Mouse (Mus musculus): ENCODE data around the gene Rnase4.

Rnase4 gene

DNA sequence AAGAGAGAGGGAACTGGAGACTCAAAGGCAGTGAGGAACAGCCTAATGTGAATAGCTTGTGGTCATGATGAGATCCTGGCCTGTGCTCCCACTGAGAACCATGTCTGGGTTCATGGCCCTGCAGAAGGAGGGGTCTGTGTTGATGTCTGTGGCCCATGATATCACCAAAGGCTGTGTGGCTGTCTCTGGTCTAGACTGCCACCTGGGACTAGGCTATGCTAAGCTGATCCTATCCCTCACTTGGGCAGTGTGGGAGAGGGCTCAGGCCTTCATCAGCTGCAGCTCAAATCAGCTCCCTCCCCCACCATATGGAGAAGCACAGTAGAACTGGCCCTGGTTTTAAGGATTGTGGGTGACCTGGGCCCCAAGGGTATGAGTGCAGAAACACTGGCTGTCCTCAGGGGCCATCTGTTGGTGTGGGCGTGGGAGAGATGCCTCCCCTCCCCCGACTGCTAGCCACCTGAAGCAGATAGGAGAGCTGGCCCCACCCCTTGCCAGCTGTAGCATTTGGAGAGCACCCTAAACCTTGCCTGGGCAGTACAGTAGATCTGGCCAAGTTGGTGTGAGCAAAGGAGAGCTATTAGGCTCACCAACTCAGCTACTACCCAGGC lies 36.9 kb downstream of the Rnase4 start:
- DNase-seq (ENCODE audit: low read depth, low spot score) = no peak

DNA sequence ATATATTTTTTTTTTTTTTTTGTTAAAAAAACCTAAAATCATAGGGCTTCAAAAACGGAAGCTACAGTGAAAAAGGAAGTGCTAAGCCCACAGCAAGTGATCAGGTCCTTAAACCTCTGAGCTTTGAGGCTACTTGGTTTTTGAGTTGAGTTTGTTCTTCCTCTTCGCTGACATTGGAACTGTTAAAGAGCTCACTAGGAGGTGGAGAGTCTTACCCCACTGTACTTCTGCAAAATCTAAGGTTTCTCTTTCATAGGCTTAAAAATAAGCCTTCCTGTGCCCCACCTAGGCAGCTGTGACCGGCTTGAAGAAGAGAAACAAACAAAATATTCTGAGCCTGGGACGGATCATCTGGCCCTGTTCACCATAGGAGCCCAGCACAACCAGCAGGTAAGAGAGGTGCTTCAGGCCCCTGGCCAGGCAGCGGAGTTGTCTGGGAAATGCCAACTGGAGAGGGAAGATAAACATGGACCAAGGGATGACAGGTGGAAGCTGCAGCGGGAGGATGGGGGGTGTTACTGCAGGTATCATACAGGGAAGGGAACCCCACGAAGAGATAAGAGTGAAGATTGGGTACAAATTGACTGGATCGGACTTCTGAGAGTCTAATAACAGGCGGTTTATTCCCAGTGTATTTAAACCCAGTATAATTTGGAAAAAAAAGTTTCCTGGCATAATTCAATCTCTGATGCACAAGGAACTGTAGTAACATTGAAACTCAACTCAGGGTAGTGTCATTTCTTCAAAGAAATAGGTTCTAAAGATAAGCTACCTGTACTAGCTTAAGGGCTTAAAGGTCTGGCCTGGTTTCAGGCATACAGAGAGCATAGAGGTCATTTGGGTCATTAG lies 38.1 kb downstream of the Rnase4 start:
- DNase-seq (ENCODE audit: low read depth, low spot score) = no peak

DNA sequence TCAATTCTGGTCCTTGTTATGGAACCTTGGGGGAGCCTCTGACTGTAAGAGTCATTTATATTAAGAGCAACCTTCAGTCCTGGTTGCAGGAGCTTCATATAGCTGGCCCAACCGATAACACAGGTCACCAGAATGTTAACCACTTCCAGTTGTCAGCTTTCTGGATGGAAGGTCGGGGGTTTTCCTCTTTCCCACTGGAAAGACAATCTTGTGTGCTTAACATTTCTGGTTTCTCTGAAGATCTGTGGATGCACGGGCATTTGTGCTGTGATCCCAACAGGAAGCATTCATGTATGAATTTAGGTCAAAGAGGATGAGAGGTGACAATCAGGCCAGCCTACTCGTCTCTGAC lies 38.7 kb downstream of the Rnase4 start:
- no peak for DNase-seq (ENCODE audit: low read depth, low spot score)

DNA sequence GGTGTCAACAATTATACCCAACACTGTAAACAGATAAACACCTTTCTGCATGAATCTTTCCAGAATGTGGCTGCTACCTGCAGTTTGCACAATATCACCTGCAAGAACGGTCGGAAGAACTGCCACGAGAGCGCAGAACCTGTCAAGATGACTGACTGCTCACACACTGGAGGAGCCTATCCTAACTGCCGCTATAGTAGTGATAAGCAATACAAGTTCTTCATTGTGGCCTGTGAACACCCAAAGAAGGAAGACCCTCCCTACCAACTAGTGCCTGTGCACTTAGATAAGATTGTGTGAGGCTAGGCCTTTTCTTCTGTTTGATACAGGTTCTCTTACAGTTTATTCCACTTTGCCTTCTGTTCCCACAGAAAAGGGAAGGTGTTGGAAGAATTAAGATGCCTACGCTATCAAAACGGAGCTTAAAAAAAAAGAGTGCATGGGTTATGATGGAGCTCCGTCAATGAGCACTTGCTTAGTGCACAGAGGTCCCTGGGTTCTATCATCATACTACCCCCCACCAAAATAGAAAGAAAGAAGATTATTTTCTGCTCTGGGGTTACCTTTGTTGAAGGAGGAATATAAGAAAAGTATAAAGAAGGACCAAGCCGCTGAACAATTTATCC lies 39.6 kb downstream of the Rnase4 start:
- no peak for DNase-seq (ENCODE audit: low read depth, low spot score)

DNA sequence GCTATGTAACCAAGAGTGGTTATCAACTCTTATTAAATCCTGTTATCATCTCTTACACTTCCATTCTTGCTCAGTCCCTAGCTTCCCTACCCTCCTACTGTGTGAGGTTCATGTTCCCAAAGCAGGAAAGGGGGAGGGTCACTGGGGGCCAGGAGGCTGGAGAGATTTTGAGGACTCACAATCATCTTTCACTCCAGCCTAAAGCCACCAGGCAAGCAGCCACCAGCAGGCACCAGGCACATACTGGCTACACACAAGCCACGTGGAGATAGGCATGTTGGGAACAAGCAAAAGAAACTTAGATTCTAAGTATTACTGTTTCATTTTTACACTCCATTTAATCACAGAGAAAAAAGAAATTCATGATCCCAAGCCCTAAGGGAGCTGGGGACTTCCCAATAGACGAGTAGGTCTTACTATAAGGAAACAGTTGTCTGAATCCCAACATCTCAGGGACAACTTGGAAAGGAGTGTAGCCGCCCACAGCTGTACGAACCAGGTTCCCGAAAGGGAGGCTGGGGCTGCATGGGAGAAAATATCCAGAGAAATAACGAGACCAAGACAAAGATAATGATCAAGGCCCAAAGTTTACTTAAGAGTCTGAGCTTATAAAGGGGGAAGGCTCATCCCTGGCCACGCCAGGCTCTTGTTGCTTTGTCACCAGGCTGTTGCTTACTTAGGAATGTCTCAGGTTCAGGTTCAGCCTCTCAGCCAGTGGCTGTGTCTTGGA lies 40.4 kb downstream of the Rnase4 start:
- no peak for DNase-seq (ENCODE audit: low read depth, low spot score)

DNA sequence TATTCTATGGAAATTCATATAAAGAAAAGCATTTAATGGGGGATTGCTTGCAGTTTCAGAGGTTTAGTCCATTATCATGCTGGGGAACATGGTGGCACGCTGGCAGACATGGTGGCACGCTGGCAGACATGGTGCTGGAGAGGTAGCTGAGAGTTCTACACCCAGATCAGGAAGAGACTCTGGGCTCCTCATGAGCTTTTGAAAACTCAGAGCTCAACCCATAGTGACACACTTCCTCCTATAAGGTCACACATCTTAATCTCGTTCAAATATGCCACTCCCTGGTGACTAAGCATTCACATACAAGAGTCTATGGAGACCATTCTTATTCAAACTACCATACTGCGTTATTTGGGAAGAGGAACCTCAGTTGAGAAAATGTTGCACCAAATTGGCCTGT lies 41.5 kb downstream of the Rnase4 start:
- no peak for DNase-seq (ENCODE audit: low read depth, low spot score)

DNA sequence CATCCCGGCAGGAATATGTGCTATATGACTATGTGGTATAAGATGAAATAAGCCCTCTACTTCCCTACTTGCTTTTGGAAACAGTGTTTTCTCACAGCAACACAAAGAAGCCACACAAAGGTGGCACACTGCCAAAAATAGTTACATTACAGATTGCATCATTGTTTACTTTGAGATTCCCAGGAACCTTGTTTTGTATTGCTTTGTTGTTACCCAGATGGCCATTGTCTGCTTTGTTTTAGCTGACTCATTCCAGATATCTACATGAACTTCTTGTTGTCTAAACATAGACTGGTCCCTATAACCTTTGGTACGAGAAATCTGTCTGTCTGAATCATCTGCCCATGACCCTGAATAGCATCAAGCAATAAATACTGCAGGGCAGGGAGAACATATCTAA lies 49.5 kb downstream of the Rnase4 start:
- no peak for DNase-seq (ENCODE audit: low read depth, low spot score)

DNA sequence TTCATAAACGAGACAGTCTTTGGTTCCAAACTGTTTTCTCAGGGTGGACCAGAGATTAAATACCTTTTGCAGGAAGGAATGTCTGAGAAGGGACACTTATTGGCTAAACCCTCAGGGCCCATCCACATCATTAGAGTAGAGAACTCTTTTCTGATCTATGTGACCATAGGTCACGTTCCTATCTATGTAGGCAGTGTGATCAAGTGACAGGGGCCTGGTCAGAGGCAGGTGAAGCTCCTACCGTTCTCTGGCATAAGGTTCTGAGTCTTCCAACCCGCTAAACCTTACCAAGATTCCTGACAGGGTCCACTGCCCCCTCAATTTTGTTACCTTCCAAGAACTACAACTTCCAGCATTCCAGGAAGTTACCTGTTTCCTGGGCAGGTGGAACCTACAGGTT lies 51.2 kb downstream of the Rnase4 start:
- DNase-seq (ENCODE audit: low read depth, low spot score) = no peak

DNA sequence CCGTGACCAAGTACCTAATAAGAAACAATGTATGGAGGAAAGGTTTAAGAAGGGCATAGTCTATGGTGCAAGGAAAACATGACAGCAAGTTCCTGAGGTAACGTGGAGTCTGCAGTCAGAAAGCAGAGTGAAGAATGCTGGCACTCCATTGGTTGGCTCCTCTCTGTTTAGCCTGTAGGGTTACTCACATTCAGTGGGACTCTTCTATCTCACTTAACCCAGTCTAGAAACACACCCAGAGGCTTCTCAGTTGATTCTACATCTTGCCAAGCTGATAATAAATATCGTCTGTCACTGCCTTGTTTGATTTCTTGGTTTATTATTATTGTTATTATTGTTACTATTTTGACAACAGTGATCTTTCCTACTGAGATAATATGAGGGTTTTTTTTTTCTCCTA lies 51.7 kb downstream of the Rnase4 start:
- DNase-seq (ENCODE audit: low read depth, low spot score) = no peak

DNA sequence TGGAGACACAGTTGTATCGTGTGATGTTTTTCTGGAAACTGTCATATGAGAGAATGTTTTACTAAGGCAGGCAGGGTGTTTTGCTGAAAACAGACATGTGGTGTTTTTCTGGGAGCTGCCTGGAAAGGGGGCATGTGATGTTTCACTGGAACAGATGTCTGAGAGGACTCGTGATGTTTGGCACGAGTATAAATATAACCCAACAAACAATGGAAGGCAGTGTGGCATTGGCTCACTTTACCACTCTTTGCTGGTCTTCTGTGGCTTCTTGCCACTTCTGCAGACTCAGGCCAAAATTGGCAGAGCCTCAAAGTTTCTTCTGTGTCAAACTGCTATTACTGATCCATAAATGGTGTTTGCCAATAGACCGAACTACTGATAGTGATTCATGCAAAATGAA lies 52.4 kb downstream of the Rnase4 start:
- DNase-seq (ENCODE audit: low read depth, low spot score) = no peak

DNA sequence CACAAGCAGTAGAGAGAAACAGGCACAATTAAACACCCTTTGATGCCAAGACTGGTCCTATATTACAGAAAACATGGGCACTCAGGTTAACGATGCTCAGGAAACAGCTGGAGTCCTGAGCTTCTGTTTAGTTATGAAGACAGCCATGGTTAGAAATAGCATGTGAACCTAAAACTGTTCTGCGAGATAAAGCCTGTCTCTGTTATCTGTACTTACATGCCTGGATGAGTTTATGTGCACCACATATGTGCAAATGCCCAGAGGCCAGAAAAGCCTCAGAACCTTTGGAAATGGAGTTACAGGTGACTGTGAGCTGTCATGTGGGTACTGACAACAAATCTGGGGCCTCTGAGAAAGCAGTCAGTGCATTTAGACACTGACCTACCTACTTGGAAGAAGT lies 53.1 kb downstream of the Rnase4 start:
- DNase-seq (ENCODE audit: low read depth, low spot score) = no peak

DNA sequence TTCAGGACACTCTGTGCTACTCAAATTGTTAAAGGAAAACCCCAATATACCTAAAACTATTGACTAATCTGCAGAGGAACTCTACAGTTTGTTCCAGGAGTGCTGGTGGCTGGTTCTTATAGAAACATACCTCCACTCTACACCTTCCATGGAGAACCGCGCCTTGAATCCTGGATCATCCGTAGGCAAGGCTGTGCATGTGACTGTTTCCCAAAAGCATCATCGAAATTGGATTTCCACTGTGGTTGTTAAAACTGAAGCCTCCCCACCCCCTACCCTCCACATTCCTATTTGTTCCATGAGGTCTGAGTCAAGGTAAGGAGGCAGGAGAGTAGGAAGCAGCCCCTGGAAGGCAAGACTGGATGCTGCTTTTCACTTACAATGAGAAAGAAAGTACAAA lies 53.6 kb downstream of the Rnase4 start:
- no peak for DNase-seq (ENCODE audit: low read depth, low spot score)

DNA sequence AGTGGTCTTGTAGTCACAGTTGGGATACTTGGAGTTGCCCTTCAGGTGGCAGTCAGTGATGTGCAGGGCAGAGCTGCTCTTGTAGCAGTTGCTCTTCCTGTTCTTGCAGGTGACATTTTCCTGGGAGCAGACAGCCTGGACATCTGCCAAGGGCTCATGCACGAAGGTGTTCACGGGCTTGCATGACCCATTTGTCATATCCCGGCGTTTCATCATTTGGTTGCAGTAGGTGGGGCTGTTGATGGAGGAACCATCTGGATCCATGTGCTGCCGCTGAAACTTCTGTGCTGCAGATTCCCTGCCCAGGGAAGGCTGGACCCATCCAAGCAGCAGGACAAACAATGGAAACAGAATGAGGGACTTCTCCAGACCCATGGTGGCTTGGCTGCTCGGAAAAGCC lies 54.6 kb downstream of the Rnase4 start:
- no peak for DNase-seq (ENCODE audit: low read depth, low spot score)

DNA sequence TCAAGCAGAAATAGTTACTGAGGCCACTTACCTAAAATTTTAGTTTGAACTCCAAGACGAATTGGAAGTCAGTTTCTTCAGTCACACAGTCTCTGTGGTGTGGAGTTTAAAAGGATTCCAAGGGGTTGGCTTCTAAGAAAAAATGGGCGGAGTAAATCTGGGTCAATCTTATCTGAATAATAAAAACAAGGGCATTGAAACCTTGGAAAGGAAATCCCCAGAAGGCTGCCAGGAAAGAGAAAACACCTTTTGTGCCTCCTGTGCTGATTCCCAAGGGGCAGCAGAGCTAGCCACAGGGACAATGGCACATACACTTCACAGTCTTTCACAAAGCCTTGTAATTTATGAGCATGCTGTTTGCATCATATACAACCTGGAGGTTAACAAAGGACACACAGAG lies 55.8 kb downstream of the Rnase4 start, which contains the start of gene Rnase1:
TSS of gene Rnase1 (minus strand) at position 101 of the 400 bp plus-strand sequence.
- no peak for DNase-seq (ENCODE audit: low read depth, low spot score)

DNA sequence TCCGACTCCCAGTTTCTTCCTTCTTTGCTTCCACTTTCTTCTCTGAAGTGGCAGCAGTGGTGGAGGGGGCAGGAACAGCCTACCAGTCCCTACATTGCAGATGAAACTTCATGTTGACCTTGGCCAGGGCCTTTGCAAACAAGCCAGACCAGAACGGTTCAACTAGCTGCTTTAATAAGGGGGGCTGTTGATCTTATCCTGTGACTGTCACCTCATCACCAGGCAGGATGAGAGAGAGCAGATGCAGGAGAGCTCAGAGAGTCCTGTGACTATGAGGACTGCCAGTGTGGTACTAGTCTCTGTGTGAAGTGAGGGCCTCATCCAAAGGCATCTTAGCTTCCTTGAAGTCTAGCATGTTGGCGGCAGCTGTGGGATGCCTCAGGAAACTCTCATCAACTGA lies 57.1 kb downstream of the Rnase4 start:
- no peak for DNase-seq (ENCODE audit: low read depth, low spot score)

DNA sequence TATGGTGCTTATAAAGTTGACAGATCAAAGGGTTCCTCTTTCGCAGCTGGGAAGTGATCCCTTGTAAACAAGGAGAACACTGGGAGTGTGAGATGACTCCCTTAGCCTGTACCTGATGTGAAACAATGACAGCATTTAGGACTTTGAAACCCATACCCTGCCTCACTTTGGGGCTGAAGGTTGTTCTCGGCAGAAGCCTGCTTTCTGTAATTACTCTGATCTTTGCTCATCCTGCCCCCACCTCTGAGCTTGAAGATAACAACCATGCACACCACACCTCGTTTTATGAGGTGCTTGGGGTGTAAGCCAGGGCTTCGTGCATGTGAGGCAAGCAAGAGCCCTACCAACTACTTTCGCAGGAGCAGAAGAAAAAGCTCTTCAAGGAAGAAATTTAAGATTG lies 58.3 kb downstream of the Rnase4 start:
- no peak for DNase-seq (ENCODE audit: low read depth, low spot score)

DNA sequence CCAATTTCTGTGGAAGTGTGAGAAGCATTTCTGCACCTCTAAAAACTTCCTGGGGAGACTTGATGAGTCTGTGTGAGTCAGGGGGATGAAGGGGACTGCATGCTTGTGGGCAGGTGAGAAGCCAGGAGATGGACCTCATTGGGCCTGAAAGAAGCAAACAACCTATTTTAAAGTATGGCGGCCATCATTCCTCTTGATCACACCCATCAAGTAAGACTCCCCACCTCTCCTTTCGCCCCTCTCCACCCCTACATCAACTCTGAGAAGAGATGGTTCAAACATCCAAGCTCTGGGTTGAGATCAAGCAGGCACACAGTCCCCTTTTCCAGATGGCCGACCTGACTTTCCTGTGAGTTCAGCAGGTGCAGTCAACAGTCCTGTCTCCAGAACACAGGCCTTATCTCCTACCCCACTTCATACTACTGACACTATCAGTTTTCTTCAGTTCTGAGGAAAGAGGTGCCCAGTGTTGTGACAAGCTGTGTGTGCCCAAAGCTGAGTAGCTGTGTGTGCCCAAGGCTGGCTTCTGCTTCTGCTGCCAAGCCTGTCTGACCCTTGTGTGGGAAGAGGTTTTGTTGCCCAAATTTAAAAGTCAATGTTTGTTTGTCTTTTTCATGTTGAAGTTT lies 59.4 kb downstream of the Rnase4 start:
- DNase-seq (ENCODE audit: low read depth, low spot score) = no peak

DNA sequence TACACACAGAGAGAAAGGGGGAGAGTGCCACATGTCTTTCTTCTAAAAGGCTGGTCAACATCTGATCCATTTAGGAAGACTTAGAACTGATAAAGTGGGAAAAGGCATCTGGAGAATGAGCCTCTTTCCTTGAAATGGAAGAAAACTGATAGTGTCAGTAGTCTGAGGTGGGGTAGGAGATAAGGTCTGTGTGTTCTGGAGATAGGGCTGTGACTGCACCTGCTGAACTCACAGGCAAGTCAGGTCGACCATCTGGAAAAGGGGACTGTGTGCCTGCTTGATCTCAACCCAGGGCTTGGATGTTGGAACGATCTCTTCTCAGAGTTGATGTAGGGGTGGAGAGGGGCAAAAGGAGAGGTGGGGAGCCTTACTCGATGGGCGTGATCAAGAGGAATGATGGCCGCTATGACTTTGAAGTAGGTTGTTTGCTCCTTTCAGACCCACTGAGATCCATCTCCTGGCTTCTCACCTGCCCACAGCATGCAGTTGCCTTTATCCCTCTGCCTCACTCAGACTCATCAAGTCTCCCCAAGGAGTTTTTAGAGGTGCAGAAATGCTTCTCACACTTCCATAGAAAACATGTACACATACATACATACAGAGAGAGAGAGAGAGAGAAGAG lies 61.5 kb downstream of the Rnase4 start:
- no peak for DNase-seq (ENCODE audit: low read depth, low spot score)

All from WW6 (cell line).